Mouse (Mus musculus) gastrocnemius, postnatal 25 days (tissue): ENCODE data around the gene Slc51a. TPM values are rescaled to one million over a fixed set of nuclear protein-coding genes. Genes with fewer than 3 reads are reported as not detected.
"Not testable (repeated sequence)": the region's sequence is repeated elsewhere in the genome, so short reads cannot be mapped to it uniquely, and the experiment has no call there.

Experiments used
- DNase-seq: peaks from one replicate; pipeline ENCODE4 v3.0.0; 2022
- total RNA-seq, 2 experiments: library from RNA; stranded (reverse); gene quantifications; 1 replicate in 1 of 2; 2 replicates in 1 of 2; pipeline ENCODE4 v1.2.3; 2021

Slc51a gene
- total RNA-seq, 2 experiments from 2014 or later: not detected

DNA sequence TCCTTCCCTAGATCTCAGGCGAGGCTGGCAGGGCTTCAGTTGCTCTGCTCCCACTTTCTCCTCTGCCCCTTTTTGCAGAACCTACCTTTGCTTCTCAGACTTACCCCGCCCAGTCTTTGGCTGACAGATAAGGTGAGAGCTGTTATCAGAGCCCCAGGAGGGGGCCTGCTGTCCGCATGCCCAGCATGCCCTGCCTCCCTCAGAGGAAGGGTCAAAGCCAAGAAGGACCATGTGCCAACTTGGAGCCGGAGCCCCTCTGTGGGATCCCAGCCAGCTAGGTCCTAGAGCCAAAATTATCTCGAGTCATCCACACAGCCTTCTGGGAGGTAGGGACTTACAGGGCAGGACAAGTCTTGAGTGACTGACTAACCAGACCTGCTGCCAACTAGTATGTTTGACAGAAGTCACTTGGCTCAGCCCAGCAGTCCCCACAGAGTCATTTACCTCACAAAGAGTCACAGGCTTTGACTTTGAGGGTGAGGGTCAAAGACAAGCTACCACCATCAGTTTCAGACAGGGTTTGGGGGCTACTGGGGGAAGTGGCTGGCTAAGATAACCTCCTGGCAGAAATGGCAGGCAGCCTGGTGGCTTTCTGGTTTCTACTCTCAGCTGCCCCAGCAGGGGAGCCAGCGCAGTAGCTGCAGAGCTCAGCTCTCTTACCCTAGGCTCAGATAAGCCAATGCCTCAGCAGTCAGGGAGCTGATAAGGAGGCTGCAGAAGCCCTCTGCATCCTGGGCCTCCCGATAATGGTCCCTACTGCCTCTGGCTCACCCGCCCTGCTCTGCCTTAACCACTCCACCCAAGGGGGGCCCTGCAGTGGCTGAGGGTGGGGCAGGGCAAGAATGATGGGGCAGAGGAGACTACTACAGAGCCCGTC, 21.6 kb upstream of the Slc51a start:
- DNase-seq: peak; percentile 32

DNA sequence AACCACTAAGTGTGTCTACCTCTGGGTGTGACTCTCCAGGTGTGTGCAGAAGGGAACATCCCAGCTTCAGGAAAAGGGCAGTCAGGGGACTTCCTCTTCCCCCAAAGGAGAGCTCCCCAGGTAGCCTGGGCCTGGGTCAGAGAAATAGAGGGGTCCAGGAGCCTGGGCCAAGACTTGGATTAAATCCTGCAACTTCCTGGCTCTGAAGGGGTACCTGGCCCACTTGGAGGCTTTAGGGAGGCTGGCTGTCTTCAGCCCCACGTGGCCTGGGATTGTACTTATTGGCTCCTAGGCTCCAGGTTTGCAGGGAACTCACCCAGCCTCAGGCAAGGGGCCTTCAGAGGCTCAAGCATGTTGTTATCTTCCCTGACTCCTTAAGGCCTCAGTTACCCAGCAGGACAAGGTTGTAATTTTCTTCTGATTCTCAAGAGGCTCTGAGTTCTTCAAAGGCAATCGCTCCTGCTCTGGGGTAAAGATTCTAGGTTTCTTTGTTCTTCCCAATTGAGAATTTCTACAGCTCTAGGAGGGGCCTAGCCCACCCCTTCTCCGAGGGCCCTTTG, 20.9 kb upstream of the Slc51a start:
- no peak for DNase-seq

DNA sequence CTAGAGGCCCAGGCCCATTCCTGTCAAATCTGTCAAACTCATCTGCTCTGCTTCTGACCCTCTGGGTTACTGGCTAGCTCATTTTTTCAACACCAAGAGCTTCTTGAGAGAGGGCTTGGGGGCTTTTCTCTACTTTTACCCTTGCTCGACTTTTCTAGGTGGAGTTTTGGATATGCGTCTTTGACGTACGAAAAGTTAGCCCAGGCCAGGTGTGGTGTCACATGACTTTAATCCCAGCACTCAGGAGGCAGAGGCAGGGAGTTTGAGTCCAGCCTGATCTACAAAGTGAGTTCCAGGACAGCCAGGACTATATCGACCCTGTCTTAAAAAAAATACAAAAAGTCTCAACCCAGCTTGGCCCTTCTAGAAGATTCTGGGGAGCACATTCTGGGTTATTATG, 20.4 kb upstream of the Slc51a start:
- no peak for DNase-seq

DNA sequence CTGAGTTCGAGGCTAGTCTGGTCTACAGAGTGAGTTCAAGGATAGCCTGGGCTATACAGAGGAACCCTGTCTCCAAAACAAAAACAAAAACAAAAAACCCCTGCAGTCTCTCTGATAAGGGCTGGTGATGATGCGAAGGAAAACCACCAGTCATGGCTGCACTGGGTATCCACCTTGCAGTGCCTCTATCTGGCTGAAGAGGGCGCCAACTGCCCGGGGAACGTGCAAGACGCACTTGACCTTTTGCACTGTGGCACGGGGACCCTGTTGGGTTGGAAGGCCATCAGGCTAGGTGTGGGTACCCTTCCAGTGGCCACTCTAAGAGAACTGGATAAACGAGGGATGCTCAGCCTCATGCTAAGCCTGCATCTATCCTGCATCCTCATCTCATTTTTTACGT, 19.7 kb upstream of the Slc51a start:
- DNase-seq: no peak

DNA sequence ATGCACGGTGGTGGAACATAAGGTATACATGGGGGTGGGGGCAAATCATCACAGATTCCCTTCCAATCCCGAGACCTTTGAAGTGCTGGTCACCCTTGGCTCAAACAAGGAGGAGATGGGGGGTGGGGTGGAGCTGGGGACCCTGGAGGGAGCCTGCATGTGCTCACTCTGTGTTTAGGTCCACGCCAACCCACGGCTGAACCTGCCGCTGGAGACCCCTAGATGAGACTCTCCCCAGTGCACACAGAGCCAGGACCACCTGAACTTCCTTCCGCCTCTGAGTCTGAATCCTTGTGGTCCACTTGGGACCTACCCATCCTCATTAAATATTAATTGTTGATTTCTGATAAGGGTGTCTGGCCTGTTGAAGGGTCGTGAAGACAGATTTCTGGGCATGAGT, 19.2 kb upstream of the Slc51a start:
- no peak for DNase-seq

DNA sequence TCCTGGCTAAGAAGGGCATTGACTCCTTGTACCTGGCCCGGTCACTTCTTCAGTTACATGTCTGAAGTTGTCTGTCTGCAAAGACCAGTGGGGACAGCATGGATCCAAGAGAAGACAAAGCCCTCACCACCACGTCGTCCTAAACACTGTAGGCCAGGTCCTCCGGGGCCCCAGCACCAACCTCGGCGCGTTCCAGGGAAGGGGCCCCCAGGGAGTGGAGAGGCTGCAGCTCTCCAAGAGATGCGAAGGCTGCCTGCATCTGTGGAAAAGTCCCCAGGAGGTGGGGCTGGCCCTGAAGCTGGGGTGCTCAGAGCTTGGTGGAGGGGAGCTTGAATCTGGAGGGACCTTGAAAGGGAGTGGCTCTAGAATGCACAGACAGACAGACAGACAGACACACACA, 18.6 kb upstream of the Slc51a start:
- no peak for DNase-seq

DNA sequence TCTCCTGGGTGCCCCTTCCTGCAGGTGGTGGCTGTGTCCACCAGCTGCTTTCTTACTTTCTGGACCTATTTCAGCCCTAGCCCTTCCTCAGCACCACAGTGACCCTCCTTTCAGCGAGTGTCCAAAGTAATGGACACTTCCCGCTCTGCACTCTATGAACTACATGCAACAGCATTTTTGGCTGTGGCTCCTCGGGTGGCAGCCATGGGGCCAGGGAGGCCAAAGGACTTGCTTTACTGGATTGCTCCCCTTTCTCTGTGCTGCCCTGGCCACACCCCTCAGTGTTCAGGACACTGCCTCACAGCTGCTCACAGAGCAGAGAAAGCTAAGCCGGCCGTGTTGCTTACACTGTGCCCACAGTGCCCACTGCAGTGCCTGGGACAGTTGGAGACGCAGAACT, 16.0 kb upstream of the Slc51a start:
- no peak for DNase-seq

DNA sequence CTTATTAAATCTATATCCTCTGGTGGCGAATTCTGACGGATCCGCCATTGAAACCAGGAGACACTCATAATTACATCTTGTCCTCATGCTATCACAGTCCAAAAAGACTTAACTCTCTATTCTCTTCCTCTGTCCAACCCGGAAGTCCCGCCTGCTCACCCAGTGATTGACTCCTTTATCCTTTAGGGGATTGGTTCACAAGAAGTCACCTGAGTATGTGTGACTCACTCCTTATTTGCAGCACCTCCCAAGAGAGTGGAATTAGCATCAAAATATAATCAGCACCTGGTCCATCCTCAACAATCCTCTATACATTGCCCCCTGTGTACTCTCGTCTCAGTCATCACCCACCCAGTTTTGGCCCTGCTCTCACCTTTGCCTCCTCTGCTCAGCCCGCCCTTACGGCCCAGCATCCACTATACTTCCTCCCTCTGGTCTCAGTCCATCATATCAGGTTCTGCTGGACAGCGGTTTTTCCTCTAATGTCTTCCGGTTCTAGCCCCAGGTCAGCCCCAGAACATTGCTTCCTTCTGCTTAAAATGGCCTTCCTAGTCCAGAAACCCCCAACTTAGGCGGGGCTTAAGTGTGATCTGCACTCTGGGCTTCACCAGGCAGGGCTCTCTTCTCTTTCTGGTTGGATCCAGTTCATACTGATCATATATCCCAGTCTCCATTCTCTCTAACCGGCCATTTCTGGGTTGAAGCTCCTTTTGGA, 15.1 kb upstream of the Slc51a start:
- no peak for DNase-seq

DNA sequence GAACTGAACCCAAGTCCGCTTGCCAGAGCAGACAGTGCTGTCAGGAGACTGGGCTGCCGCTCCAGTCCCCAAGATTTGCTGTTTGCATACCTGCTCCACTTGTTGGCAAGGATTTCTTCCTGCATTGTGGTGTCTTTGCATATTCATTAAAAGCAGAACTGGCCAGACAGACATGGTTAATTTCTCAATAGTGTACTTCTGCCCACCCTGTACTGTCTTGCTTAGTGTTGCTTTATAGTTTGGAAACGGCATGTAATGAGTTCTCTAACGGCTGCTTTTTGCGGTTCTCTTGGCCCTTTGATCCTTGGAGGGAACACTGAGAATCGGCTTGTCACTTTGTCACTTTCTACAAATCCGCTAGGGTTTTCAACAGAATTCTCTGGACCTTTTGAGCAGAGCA, 13.8 kb upstream of the Slc51a start:
- DNase-seq: no peak

DNA sequence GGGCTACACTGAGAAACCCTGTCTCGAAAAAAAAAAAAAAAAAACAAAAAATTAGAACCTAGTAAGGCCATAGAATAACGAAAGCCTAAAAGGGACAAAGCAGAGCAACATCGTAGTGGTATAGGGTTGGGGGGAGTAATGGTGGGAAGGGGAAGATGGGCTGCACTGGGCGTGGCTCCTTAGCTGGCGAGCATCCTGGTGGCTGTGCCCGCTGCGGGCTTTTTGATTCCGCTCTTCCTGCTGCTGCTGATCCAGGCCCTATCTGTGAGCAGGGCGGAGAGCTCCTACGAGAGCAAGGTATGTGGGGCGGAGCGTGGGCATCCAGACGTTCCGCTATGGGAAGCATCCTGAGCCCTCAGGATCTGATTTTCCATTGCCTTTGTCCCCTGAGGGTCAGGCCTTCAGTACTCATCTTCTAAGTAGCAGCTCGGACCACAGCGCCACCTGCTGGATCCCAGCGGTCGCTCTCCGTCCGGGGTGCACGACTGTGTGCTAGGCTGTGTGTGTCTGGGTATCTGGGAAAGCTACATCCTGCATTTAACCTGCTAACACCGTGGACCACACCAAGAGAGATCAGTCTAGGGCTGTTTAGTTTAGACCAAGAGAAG, 11.9 kb upstream of the Slc51a start:
- peak; percentile 66 for DNase-seq

DNA sequence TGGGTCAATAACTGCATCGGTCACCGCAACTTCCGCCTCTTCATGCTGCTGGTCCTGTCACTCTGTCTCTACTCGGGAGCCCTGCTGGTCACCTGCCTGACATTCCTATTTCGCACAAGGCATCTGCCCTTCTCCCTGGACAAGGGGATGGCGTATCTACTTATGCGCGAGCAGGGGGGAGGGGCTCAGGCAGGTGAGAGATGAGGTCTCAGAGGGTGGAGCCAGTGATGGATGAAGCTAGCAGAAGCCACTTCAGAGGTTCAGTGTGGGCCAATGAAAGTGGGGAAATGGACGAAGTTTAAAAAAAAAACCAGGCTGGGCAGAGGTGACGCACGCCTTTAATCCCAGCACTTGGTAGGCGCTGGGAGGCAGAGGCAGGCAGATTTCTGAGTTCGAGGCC, 11.3 kb upstream of the Slc51a start:
- DNase-seq: no peak

DNA sequence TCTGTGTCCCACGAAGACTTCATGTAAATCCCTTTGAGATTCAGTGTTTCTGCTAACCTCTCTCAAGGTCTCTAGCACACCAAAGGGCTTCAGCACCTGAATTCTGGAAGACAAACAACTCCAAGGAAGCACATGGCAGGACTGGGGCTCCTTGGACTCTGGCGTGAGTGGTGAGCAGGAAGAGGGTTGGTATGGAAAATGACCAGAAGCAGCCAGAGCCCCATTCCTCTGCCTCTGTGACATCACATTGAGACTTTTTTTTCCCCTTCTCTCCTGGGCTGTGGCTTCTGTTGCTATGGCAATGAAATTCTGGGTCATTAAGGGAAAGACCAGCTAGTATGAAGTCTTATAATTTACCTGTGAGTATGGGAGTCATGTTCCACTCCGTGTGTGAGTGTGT, 8.3 kb upstream of the Slc51a start, which contains the start of gene Zdhhc19:
Gene Zdhhc19, plus strand, starts transcription at position 301 of the 400 bp plus-strand sequence.
- no peak for DNase-seq

DNA sequence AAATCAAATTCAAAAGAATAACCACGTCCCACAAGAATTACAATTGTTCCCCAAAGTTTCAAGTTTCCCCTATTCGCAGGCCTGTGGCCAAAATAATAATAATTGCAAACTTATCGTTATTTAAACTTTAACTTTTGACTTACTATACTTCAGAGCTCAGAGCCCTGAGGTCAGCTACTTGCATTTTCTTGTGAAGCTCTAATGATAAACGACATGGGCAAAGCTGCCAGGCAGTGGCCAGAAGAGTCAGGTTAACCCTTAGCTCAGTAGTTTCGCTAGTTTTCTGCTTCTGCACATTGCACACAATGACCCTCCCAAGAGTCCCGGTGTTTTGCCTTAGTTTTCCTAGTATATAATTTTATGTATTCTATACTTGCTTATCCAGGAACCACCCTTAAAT, 6.7 kb upstream of the Slc51a start:
- DNase-seq: not testable (repeated sequence)

DNA sequence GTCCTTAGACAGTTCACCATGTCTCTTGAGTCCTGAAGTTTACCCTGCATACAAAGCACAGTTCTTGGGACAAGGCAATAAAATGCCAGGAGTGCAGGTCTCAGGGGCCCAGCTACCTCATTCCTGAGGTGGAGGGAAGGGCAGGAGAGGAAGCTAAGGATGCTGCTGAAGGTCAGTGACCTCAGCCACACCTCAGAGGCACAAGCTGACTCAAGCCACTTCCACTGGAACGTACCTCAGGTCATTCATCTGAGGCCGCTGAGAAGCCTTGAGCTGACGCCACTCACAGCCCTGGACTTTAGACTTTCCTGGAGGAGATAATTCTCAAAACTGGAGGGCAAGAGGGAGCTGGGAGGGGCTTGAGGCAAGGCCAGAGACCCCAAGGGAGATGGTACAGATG, 1.3 kb upstream of the Slc51a start:
- DNase-seq: no peak

DNA sequence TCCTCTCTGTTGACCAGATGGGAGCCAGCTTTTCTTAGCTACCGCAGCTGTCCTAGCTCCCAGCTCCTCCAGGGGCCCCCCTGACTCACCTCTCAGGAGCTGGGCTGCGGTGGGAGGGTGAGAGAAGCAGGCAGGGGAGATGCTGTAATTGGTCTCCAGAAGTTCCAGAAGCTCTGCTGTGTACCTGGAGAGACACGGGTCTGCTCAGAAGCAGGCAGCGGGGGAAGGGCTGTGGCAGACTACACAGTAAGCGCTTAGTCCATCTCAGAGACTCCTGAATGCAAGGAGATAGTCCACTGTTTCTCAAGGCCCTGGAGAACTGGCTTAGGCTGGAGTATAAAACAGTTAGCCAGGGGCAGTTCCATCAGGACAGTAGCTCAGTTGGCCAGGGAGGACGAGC, 1.6 kb downstream of the Slc51a start:
- DNase-seq: no peak

DNA sequence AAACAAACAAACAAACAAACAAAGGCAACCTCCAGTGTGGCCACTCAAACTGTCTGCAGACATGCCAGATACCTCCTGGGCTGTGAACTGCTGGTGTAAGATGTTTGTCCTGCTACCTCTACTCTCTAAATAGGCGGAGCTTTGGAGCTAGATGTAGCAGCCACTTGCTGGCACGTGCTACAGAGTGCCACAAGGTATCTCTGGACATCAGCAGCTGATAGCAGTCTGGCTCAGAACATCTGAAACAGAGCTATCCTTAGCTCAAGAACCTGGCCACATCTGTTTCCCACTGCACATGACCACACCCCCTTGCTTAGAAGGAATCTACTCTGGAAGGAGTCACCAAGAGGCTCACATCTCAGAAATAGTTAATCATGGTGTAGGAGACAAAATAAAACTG, 2.5 kb downstream of the Slc51a start:
- no peak for DNase-seq

DNA sequence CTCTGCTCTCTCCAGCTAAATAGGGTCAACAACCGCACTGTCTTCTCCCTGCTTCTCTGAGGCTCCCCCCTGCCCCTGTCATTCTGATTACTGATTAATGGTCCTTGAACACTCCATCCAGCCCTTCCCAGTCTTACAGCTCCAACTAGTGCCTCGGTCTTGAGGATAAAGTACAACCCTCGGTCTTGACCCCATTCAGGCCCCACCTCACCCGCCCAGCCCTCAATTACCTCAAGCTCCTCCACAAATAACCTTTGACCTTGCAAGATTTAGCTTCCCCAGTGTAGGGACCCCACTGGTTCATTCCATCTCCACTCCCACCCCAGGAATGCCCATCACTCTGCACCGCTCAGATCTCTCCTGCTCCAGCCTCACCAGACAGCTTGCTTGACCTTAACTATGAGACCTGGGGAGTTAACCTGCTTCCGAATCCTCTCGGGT, 3.2 kb downstream of the Slc51a start:
- DNase-seq: no peak

DNA sequence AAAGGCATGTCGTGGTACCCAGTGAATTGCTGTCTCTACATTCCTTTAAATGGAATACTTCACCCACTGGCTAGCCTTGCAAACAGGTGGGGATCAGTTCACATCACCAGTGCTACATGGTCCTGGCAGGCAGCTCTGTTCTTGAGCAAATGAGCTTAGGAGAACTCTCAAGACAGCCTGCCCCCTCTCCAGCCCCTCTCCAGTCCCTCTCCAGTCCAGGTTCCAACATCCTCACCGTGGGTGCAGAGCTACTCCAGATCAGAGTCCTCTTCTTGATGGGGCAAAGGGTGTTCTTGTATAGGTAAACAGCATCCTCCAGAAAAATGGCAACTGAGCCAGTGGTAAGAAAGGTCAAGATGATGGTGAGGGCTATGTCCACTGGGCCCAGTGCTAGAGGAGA, 8.3 kb downstream of the Slc51a start:
- no peak for DNase-seq

DNA sequence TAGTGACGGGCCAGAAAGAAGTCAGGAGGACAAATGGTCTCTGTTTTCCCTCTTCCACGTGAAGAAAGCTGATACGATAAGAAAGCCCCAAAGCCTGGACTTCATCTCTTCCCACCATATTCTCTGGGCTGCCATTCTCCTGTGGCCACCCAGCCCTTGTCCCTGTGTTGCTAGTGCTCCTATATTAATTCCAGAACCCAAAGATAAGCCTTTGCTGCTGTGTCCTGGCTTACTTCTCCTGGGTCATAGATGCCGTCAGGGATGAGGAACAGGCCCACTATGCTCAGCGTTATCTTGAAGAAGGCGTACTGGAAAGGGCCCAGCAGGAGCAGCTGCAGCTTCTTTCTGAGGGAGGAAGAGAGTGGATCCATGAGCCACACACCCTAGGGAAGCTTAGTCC, 10.4 kb downstream of the Slc51a start:
- no peak for DNase-seq

DNA sequence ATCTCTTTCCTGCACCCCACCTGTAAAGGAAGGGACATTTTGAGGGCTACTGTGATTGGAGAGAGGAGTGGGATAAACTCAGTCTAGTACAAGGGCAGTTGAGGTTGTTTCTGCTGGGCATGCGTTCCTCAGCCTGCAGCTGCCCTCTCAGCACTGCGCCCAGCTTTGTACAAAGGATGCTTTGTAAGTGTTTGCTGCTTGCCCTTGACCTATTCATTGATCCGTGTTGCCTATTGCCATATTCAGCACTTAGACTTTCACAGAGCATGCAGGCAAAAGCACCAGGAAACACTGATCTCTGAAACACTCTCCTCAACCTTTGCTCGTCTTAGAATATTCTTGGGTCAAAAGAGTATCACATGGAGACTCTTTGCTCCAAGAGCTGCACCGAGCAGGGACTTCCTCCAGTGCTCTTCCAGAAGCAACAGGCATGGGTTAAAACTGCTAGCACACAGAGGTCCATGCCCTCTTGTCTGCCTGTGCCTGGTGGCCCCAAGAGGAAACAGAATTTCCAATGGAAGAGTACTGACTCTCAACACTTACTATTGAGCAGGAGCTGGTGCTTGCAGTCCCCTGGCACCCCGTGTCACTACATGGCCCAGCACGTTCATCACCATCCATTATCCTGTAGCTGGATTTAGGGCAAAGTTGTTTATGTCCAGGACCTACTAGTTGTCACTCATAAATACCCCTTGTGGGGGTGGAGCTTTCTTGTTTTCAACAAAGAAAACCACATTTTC, 15.2 kb downstream of the Slc51a start:
- no peak for DNase-seq

DNA sequence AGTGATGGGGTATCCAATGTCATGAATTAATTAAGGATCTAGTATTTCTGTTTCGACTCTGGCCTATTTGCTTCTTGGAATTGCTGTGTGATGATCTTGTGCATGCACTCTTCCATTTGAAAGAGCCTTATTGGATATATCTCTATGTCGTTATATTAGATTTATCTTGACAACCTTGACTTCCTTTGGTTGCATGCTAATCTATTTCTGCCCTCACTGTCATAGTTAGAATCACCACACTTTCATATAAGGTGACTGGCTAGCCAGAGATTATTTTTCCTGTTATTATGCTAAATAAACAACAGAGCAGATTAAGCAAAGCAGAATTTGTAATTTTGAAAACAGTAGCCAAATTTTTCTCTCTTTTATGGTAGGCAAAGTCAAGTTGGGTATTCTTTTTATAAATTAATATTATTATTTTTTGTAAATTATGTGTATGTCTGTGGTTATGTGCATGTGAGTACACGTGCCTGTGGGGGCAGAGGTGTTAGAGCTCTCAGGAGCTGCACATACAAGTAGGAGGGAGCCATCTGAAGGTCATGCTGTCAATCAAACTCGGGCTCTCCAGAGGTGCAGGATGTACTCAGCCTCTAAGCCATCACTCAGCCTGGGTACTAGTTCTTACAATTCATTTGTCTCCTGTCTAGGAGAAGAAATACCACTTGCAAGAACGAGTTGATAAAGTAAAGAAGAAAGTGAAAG, 18.1 kb downstream of the Slc51a start:
- no peak for DNase-seq

DNA sequence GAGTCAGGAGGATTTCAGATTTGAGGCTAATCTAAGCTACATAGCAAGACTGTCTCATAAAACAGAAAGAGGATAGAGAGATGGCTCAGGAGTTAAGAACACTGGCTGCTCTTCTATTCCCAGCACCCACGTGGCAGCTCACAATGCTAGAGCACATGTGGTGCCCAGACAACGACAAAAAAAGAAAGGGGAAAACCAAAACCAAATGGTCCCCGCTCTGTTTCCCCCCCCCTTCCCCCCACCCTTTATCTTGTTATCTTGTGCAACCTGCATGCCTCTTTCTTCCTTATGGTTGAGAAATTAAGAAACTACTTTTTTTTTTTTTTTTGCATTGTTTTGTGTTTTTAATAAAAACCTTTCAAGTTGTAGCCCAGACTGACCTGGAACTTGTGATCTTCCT, 19.2 kb downstream of the Slc51a start:
- no peak for DNase-seq
